Mouse (Mus musculus): ENCODE measurements at regions not wholly inside any gene's neighbourhood (a gene's known extent, or its start where the extent isn't known, plus 50 kb on each side); places are given as distances from the start of the nearest gene placed in this dataset.

DNA sequence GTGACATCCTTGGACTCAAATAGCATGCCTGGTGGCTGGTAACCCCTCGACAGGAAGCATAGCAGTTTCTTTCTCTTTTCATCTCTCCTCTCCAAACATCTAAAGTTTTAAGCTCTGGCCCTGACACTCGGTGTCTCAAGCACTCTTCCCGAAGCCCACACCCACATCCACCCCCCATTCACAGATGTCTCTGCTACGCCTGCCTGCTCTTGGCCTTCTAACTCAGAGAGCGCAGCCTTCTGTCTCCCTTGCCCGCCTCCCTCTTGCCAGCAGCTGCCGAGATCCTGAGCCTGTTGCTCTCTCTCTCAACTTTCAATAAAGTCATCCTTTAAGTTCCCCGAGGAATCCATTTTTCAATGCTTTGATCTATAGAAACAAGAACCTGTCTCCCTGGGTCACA, 277.1 kb upstream of the Sulf2 start:
- TF ChIP-seq CTCF (IDR thresholded peaks at IDR 0.05; ENCODE audit: insufficient read depth, low read depth, low read length) (no peak), POLR2A (IDR thresholded peaks at IDR 0.05; ENCODE audit: insufficient read depth, low read depth, low read length) (no peak)
